Mouse (Mus musculus): ENCODE measurements around the gene Rbm26.

DNA sequence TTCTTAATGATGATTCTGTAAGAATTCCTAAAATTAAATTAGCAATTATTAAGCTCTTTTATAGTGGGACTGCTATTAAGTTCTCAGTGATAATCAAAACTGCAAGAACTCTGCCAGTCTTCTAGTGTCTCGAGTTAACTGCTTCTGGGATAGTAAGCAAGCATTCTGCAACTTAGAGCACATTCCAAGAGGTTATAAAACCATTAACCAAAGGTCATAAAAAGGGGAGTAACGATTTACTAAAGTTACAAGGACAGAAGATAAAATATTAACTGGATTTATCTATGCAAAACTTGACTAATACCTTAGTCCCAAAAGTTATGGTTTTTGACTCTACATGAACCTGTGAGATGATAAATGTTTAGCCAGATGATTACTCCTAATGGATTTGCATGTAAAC lies 18.6 kb downstream of the Rbm26 start:
- TF ChIP-seq CTCF (IDR thresholded peaks at IDR 0.05; ENCODE audit: low read depth) = no peak
- TF ChIP-seq EP300 (IDR thresholded peaks at IDR 0.05; ENCODE audit: low read depth) = no peak

All from liver, embryonic 14.5 days (tissue).